Mouse (Mus musculus) layer of hippocampus, postnatal 36 days (tissue): ENCODE measurements around the gene Mybphl. TPM values are rescaled to one million over a fixed set of nuclear protein-coding genes. Genes with fewer than 3 reads are reported as not detected.

Experiments
- DNase-seq, 2 experiments: peaks; one replicate each; pipeline ENCODE4 v3.0.0; 2022
- total RNA-seq, 2 experiments: library from RNA; stranded (reverse); gene quantifications; 2 replicates each; pipeline ENCODE4 v1.2.3; 2021

Mybphl gene
- total RNA-seq, 2 experiments from 2014 or later = 1.8 to 1.9 TPM

- DNase-seq = no peak
Measured at GRCm38 (mm10) chr3:108411026-108411753, 46.5 kb downstream of the Mybphl start.

- peak; percentile 55 to 70 for DNase-seq
Measured at GRCm38 (mm10) chr3:108411754-108412121, 47.0 kb downstream of the Mybphl start.

DNA sequence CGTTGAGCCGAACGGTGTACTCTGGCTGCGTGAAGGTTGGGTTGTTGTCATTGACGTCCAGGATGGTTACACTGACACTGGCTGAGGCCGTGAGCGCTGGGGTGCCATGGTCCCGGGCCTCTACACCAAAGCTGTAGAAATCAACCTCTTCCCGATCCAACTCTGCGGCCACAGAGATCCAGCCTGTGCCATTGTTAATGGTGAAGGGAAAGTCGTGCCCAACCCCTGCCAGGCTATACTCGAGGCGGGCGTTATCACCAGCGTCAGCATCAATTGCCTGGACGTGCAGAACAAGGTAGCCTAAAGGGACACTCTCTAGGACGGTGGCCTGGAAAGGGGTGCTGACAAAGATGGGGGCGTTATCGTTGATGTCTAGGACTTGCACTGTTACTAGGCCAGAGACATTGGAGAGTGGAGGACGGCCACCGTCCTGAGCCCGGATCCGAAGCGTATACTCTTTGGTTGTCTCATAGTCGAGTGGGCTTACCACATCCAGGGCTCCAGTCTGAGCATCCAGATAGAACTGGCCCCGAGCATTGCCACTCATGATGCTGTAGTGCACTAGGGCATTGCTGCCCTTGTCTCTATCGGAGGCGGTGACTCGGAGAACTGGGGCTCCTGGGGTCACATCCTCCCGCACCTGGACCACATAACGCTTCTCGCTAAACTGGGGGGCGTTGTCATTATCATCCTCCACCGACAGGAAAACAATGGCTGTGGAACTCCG lies 49.1 kb downstream of the Mybphl start:
- no peak for DNase-seq

GRCm38 (mm10) chr3:108414857-108415830 lies 50.4 kb downstream of the Mybphl start, which contains the start of gene Celsr2:
Gene Celsr2, minus strand, starts transcription at chr3:108415552.
- peak; percentile 46 to 48 for DNase-seq

- DNase-seq = peak; percentile 83 to 84
Measured at GRCm38 (mm10) chr3:108415831-108416223, 51.1 kb downstream of the Mybphl start.

GRCm38 (mm10) chr3:108423006-108423405 lies 58.3 kb downstream of the Mybphl start:
- no peak for DNase-seq

- DNase-seq = peak; percentile 47 to 59
Measured at GRCm38 (mm10) chr3:108423844-108424801, 59.4 kb downstream of the Mybphl start.

DNA sequence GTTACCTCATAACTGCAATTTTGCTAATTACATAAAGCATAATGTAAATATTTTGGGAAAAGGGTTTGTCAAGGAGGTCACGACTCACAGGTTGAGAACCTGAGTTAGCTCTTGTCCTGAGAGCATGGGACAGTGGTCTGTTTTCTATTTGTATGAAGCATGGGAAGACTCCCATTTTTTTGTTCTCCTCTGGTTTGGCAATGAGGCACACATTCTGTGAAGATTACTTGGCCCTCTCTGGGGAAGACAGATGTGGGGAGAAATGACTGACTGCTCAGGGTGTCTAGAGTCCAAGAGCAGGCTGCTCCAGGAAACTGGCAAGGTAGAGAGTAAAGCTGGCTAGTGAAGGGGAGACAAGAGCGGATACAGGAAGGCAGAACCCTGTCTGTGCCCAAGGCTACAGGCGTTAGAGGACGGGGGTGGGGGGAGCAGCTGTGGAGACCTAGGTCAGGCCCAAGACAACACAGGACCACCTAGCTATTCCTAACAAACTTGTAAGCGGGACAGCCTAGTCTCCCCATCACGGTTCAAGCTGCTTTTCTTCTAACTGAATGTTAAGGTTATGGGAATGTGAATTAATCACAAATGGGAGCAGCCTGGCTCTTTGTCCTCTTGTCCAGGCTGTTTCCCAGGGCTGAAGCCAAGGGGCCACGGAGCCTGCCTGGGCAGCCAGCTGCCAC lies 60.4 kb downstream of the Mybphl start:
- no peak for DNase-seq

DNA sequence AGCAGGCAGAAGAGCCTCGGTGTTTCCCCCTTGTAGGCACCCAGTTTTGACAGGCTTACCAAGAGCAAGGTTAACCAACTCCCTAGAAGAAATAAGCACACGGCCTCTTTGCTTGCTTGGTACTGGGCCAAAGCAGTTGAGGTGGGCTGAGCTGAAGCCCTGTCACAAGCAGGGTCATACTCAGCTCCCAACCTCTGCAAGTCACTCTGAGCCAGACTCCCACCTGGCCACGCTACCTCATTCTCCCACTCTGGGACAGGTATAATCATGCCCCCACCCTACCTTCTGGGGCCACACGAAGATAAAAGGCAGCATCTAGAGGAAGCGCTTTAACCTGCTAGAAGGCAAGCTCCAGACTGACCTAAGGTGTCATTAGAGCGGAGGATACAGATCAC lies 60.9 kb downstream of the Mybphl start:
- no peak for DNase-seq

Other genes starting within 250 kb of the Mybphl start
- 10 to 100 TPM; 32.4 to 32.9 TPM for gene Gnai3, start 218.8 kb upstream of the Mybphl start, total RNA-seq
- 10 to 100 TPM; 15.6 to 15.9 TPM for gene Gpr61, start 210.0 kb upstream of the Mybphl start, total RNA-seq
- gene Amigo1, start 178.6 kb upstream of the Mybphl start, total RNA-seq = 10 to 100 TPM; 65.0 to 69.0 TPM
- 10 to 100 TPM; 16.4 to 16.5 TPM for gene Cyb561d1, start 163.7 kb upstream of the Mybphl start, total RNA-seq
- gene Atxn7l2, start 154.0 kb upstream of the Mybphl start, total RNA-seq = 10 to 100 TPM; 25.7 to 28.9 TPM
- gene Sypl2, start 138.3 kb upstream of the Mybphl start, total RNA-seq = 1 to 10 TPM; 2.0 to 2.3 TPM
- gene Psma5, start 108.0 kb upstream of the Mybphl start, total RNA-seq = 10 to 100 TPM; 70.9 to 81.1 TPM
- gene Sort1, start 80.8 kb upstream of the Mybphl start, total RNA-seq = 100 to 1,000 TPM; 345 to 381 TPM
- gene Psrc1, start 18.9 kb downstream of the Mybphl start, total RNA-seq = 10 to 100 TPM; 18.4 TPM
- gene Celsr2, start 50.6 kb downstream of the Mybphl start, total RNA-seq = 100 to 1,000 TPM; 178 to 190 TPM
- 100 to 1,000 TPM; 190 to 210 TPM for gene Sars, start 80.3 kb downstream of the Mybphl start, total RNA-seq
- gene 1700013F07Rik, start 169.2 kb downstream of the Mybphl start, total RNA-seq = 1 to 10 TPM; 2.4 to 2.9 TPM
- 10 to 100 TPM; 26.1 to 29.7 TPM for gene 5330417C22Rik, start 171.6 kb downstream of the Mybphl start, total RNA-seq
- gene Tmem167b, start 197.6 kb downstream of the Mybphl start, total RNA-seq = 10 to 100 TPM; 51.2 to 54.0 TPM
- 10 to 100 TPM; 25.1 to 26.2 TPM for gene Taf13, start 206.8 kb downstream of the Mybphl start, total RNA-seq
- gene Wdr47, start 226.4 kb downstream of the Mybphl start, total RNA-seq = 100 to 1,000 TPM; 129 to 132 TPM